Mouse (Mus musculus): Measurements from ENCODE around the gene Smim20.

DNA sequence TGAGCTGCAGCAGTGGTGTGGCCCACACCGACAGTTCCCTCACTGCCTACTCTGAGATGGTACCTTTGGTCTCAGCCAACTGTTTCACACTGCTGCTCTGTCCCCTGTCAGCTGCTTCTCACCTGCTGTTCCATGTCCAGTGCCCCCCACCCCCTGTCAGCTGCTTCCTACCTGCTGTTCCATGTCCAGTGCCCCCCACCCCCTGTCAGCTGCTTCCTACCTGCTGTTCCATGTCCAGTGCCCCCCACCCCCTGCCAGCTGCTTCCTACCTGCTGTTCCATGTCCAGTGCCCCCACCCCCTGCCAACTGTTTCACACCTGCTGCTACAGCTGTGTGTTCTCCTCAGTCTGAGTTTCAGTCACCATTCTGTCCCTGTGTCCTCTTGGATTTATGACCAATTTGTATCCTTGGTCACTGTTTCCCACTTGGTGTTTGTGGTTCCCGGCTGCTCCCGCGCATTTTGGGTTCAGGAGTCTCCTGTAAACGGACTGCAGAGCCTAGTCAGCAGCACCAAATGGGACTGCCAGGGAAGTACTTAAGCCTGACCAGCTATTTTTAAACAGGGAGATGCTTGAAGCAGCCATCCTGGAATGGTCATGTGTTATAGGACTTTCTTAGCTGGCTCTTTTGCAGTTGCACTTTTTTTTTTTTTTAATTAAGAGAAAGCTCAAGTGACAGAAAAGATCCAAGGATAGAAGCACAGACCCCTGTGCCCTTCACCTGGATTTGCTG lies 7.0 kb downstream of the Smim20 start:
- no peak for TF ChIP-seq POLR2A (IDR thresholded peaks at IDR 0.05; ENCODE audit: borderline replicate concordance, control insufficient read depth, low read depth, low read length)
- TF ChIP-seq CTCF (IDR thresholded peaks at IDR 0.05; ENCODE audit: control insufficient read depth, insufficient read depth, low read length), result no peak

Data from bone marrow, adult 2 months (tissue).